Mouse (Mus musculus) CH12F3 (cell line): ENCODE data around the gene C8g.

Experiments used
- in situ Hi-C: fragments of 300-500 bp; cut with MboI; formaldehyde crosslinking; loops from 2 replicates; pipeline ENCODE4 v1.14.3; 2020; ENCODE audit warnings: low sequenced_read_pairs

Gene C8g

GRCm38 (mm10) chr2:25501593-25502486, at the start of gene C8g:
C8g (minus strand) TSS chr2:25501719.
- in situ Hi-C loops, result no loop called here

- in situ Hi-C loops, result no loop called here
Measured at GRCm38 (mm10) chr2:25551186-25551585, 49.7 kb upstream of the C8g start.

DNA sequence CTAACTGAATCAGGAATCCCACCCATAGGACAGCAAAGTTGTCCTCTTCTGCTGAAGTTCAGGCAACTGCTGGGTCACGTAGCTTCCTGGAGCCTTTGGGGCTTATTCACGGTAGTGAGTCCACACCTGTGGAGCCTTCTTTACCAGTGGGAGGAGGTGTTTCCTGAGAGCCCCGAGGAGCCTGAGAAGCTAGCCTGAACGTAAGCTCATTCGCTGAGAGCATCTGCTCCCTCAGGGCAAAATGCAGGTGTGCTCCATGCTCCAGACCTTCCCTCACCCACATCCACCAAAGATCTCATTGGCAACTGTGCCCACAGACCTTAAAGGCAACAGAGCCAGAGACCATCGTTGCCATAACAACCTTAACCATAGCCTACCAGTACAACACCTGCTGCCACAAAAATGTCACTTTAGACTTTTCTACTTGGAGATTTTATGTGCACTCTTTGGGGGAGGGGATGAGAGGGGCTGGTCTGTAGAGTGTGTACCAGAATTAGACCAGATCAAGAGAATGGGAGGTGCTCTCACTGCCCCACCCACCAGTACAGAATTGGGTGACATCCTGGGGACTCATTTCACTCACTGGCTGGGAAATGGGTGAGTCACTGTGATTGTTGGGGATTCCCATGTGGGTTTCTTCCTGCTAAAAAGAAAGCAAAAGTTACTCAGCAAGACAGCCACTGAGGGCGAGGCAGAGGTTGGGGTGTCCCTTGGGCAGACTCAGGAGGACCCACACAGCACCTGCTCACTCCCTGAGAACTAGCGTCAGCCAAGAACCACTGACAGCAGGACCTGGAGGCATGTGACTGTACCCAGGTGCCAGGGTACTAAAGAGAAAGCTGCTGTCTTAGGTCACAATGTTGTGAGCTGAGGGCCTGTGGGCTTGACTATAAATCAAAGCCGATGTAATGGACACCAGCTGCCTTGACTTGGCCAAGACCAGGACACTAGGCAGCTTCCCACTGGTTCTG, 47.8 kb upstream of the C8g start:
- in situ Hi-C loops, result no loop called here

DNA sequence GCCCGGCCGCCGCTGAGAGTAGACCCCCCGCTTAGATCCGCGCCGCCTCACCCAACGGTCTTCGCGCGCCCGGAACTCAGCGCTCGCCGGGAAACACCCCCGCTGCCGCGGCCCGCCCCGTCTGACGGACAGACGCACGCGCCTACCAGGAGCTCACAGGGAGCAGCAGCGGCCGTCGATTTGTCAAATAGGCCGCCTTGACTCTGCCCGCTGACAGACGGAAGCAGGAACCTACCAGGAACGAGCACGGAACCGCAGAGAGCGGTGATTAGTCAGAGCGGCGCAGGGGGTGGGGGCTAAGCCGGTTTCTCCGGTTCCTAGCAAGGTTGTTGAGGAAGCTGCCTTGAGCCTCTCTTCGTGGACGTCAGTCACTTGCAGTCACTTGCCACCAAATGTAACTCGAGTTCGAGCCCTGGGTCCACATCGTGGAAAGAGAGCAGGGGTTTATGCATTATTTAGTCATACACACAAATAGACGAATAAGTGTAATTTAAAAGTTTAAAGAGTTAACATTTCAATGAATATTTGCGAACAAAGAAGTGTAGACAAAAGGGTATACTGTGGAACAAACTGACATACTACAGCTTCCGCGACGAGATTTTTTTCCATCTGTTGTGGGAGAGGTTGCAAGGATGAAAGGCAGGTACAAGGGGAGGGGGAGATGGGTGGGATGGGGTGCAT, 45.4 kb upstream of the C8g start, which contains the start of gene Traf2:
Gene Traf2 (minus strand): TSS at position 130 of the 681 bp plus-strand sequence.
- in situ Hi-C loops, result no loop called here

GRCm38 (mm10) chr2:25545996-25546810, 44.7 kb upstream of the C8g start:
- in situ Hi-C loops, result no loop called here

GRCm38 (mm10) chr2:25541644-25542367, 40.3 kb upstream of the C8g start:
- in situ Hi-C loops, result no loop called here

DNA sequence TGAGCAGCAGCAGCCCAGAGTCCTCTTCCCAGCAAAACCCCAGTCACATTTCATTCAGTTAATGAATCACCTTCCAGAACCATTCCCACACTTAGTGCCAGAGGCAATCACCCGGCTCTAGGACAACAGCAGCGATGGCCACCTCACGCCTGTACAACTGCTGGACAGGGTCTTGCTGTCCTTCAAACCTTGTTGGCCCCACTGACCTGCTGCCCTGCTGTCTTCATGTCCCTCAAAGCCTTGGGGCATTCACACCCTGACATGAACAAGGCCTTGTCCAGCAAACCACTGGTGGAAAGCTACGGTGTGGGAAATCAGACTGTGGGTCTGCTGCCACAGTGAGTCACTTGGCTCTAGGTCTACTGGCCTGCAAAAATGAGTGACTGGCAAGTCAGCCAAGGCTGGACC, 39.0 kb upstream of the C8g start:
- in situ Hi-C loops, result no loop called here

DNA sequence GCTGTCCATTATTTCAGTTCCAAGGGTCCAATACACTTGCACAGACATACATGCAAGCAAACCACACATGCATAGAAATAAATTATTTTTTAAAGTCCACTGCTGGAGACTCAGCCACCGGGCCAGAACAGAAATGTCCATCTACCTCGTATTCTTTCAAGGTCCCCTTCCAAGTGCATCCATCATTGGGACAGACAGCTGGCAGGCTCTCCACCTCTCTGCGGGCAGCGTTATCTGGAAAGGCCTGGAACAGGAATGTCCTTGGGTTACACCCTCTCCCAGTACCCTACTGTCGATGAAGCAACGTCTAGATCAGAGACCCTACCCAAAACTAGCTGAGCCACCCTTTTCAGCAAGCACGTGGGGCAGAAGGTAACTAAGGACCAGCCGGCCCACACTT, 35.0 kb upstream of the C8g start:
- in situ Hi-C loops, result no loop called here

DNA sequence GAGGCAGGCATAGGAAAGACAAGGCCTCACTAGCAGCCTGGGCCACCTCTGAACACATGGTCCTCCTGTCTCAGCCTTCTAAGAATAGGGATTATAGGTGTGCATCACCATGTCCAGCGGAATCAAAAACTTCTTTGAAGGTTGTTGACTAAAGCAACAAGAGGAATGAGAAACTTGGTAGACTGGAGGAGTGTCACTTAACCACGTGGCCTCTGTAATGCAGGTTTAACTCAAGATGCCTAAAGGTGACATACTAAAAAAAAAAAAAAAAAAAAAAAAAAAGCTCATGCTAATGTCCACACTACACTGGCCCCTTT, 33.3 kb upstream of the C8g start:
- in situ Hi-C loops, result no loop called here

DNA sequence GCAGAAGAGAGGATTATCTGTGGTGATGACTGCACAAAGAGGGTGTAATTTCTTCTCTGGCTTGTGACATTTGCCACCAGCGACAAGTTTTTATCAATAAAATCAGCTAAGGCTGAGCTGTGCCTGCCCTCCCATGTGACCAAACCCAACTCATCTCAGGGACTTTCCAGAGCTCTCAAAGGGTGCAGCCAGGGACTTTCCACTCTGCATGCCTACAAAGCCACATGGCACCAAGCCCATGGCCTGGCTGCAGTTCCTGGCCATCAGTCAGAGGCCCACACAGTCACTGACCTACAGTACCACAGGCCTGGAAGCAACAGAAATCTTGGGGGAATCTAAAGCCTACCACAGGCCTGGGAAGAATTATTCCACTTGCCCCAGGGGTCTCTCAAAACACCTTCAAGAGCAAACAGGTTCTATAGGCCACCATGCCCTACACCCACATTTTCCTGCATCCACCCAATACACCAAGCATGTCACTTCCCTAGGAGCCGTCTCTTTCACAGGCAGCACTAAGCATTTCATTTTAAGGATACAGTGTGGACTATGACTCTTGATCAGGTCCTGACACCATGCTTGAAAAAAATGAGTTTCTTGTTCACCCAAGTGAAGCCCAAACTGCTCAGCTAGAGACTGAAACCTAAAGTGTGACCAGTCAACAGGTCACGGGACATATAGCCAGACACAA, 32.8 kb upstream of the C8g start:
- in situ Hi-C loops, result no loop called here

GRCm38 (mm10) chr2:25533707-25534106, 32.2 kb upstream of the C8g start:
- in situ Hi-C loops, result no loop called here

DNA sequence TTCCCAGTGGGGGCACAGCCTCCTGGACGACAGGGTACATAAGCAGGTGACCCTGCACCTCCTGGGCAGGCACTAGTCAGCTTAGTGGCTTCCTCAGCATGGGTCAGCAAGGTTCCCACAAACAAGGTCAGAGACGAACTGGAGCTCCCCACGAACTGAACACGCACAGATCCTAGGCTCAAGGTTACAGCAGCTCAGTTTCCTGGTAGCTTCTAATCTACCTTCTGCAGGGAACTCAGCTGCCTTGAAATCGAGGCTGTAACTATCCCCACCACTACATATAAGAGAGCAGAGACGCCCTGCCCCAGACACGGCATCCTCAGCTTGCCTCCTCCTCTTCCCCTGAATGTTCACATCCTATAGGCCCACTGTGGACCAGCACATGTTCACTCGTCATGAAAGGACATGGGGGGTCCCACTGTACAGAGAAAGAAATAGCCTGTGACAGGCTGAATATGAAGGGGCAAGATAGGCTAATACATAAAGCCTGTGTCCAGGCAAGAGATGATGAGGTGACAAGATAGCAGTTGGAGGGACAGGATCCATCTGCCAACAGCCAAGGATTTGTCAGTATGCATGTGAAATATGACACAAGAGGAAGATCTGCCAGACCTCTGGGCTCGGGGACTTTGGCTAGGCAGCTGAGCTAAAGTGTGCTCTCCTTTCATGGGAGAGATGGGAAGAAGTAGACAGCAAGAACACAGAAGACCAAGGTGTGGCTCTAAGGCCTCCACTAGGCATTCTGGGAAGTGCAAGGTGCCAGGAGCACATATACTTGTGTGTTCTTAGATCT, 25.2 kb upstream of the C8g start:
- in situ Hi-C loops, result no loop called here

GRCm38 (mm10) chr2:25509912-25510311, 8.4 kb upstream of the C8g start:
- in situ Hi-C loops, result no loop called here

GRCm38 (mm10) chr2:25506964-25507363, 5.4 kb upstream of the C8g start:
- in situ Hi-C loops, result no loop called here

DNA sequence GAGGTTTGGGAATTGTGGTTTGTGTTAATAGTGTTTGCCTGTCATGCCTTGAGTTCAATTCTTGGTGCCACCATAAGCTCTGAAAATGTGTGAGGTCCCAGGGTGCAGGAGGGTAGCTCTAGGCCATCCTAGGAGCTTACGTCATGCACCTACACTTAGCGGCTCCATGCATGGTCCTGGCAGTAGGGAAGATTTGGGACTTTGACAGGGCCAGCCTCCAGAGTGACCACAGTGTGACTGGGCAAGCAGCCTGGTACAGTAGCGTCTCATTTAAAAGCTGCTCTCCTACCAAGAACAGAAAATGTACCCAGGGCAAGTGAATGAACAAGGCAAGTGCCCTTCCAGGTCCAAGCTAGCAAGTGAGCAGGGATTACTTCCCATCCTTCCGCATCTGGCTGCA, 4.3 kb upstream of the C8g start:
- in situ Hi-C loops, result no loop called here

DNA sequence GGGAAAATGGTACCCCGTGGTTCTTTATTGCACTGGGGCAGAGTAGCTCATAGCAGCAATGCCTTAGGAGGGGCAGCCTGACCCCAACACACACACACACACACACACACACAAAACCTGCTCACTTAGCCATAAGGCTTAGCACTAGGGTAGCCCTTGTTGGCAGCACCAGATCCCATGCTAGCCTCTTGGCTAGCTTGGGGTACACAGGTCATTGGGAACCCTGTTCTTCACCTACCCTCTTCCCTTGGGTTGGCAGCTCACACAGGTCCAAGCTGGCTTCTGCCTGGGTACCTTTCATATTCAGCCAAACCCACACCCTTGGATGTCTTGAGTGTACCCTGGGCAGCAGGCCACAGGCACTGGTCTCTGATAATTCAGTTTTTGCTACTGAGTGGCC, 3.5 kb upstream of the C8g start:
- in situ Hi-C loops, result no loop called here

DNA sequence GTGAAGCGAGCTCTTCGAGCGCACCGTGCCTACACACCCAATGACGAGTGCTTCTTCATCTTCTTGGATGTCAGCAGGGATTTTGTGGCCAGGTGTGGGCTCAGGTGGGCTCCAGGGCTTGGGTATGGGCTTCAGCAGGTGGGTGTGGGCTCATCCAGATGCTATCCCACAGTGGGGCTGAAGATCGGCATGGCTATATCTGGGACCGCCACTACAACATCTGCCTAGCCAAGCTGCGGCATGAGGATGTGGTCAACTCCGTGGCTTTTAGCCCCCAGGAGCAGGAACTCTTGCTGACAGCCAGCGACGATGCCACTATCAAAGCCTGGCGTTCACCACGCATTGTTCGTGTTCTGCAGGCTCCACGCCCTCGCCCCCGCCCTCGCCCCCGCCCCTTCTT, 3.0 kb upstream of the C8g start:
- in situ Hi-C loops, result no loop called here

DNA sequence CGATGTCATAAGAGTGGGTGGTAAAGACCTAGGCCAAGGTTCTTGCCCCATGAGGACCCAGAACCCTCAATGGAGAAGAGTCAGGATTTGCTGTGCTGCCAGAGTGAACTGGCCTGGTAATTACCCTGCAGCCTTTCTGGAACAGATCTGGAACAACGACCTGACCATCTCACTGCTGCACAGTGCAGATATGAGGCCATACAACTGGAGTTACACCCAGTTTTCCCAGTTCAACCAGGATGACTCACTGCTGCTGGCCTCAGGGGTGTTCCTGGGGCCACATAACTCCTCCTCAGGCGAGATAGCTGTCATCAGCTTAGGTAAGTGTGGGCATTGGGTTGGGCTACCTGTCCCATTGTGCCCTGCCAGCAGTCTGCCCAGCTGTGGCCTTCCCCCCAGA, 1.2 kb upstream of the C8g start:
- in situ Hi-C loops, result no loop called here
